Mouse (Mus musculus) small intestine, adult 10 weeks (tissue): Measurements from ENCODE around the gene Gm8765. TPM values are rescaled to one million over a fixed set of nuclear protein-coding genes. Genes with fewer than 3 reads are reported as not detected.

Source experiments
- polyA plus RNA-seq: library from polyadenylated mRNA; stranded (reverse); fragments of 350-450 nt; fragmentation: Illumina TruSeq; extraction: RNeasy Lipid Tissue Mini Kit (QIAGEN cat#74804); gene quantifications from one replicate; pipeline ENCODE4 v1.2.3, GENCODE M21; 2014; ENCODE audit warnings: low replicate concordance

The Gm8765 gene
- polyA plus RNA-seq: not detected

GRCm38 (mm10) chr13:50698012-50698411 is at the start of gene Gm8765:
Gene Gm8765 (plus strand): TSS chr13:50698312.

Other genes starting within 250 kb of the Gm8765 start
- not detected for gene Nutm2, start 231.0 kb upstream of the Gm8765 start, polyA plus RNA-seq
- gene Gm904, start 55.1 kb upstream of the Gm8765 start, polyA plus RNA-seq: not detected